Mouse (Mus musculus) bone marrow, adult 2 months (tissue): ENCODE data around the gene Strap. TPM values are rescaled to one million over a fixed set of nuclear protein-coding genes. Genes with fewer than 3 reads are reported as not detected.

Source experiments
- H3K27ac ChIP-seq: fragments of 200-500 bp; 2 replicates; pipeline ENCODE4 v1.5.1; 2012; ENCODE audit warnings: low read depth, mild to moderate bottlenecking, control low read depth, inconsistent platforms, low read length; ENCODE audit not compliant: control insufficient read depth, poor library complexity, insufficient read depth
- H3K4me1 ChIP-seq: fragments of 200-500 bp; 2 replicates; pipeline ENCODE4 v1.6.1; 2011; ENCODE audit warnings: low read length; ENCODE audit not compliant: control insufficient read depth, insufficient read depth
- H3K4me3 ChIP-seq: fragments of 200-500 bp; replicated peaks from 2 replicates; pipeline ENCODE3; 2011; ENCODE audit warnings: mild to moderate bottlenecking, low read depth, low read length, control low read depth; ENCODE audit not compliant: control insufficient read depth
- CTCF ChIP-seq: fragments of 200-500 bp; IDR thresholded peaks from 2 replicates; pipeline ENCODE4 v1.5.1; 2011; ENCODE audit warnings: low read length, control low read depth; ENCODE audit not compliant: control insufficient read depth, insufficient read depth
- POLR2A ChIP-seq: fragments of 200-500 bp; IDR thresholded peaks from 2 replicates; pipeline ENCODE4 v1.6.1; 2011; ENCODE audit warnings: low read depth, mild to moderate bottlenecking, control low read depth, low read length, borderline replicate concordance; ENCODE audit not compliant: control insufficient read depth
- WGBS: fragments of 180-500 bp; shearing (Covaris S2); methylation state at CpG from one replicate; pipeline ENCODE4 v1.1.7; 2018; 5-methylcytosine and 5-hydroxymethylcytosine counted together
- polyA plus RNA-seq: library from polyadenylated mRNA; stranded (reverse); fragments of >200 nt; gene quantifications from 2 replicates; pipeline ENCODE4 v1.2.4, GENCODE M21; 2011; ENCODE audit warnings: low replicate concordance; ENCODE audit not compliant: missing spikeins, insufficient read depth, insufficient read length

The Strap gene
- polyA plus RNA-seq, 1 experiment, result 43.6 TPM

- Histone ChIP-seq H3K4me3 (no peak overlapping the region), H3K4me1 (no peaks in the 10 kb centered on the region; the same call in 1 of the 2 replicates), H3K27ac (no peak overlapping the region)
- WGBS, result 78% methylated on average over 4 of the region's 4 CpGs
- TF ChIP-seq CTCF (no peak), POLR2A (no peak)
These were observed 9.8 kb downstream of the Strap start for GRCm38 (mm10) chr6:137744700-137745099.

GRCm38 (mm10) chr6:137747174-137747928, 12.5 kb downstream of the Strap start:
- WGBS, result 53% methylated on average over 5 of the region's 5 CpGs
- no peak overlapping the region for H3K4me3 ChIP-seq
- H3K27ac ChIP-seq, result no peak overlapping the region
- H3K4me1 ChIP-seq, result no peaks in the 10 kb centered on the region
- no peak for TF ChIP-seq POLR2A
- peak; percentile 35; the same call in 1 of the 2 replicates for TF ChIP-seq CTCF

DNA sequence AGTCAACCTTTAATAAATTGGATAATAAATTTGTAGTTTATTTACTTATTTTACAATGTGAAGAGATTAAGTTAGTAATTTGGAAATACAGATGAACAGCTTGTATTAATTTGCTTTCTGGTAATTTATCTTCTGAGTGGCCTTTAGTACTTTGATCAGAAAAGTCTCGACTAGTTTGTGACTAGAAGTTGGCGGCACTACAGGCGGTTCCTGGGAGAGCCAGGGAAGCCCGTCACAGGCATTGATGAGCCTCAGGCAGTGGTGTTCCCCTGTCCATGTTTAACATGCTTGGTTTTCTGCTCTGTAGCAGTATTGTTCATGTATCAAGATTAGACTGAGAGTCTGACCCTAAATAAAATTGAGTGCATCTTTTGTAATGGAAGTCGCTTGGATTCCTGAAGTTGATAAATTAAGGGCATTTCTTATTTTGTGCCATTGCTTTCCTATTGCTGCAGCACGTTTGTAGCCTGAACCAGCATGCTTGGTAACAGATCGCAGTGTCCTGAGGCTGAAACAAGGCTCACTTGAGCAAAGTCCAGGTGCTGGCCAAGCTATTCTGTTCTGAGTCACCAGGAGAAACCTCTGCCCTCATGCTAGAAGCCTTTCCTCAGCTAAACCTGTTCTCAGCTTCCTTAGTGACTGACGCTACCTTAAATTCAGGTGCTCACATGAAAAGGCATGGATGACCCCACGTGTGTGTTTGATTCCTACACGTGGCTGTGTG, 16.8 kb downstream of the Strap start:
- 87% methylated on average over 10 of the region's 10 CpGs for WGBS
- Histone ChIP-seq H3K27ac (no peak overlapping the region), H3K4me3 (no peak overlapping the region), H3K4me1 (no peaks in the 10 kb centered on the region)
- TF ChIP-seq CTCF, result no peak
- TF ChIP-seq POLR2A, result no peak

DNA sequence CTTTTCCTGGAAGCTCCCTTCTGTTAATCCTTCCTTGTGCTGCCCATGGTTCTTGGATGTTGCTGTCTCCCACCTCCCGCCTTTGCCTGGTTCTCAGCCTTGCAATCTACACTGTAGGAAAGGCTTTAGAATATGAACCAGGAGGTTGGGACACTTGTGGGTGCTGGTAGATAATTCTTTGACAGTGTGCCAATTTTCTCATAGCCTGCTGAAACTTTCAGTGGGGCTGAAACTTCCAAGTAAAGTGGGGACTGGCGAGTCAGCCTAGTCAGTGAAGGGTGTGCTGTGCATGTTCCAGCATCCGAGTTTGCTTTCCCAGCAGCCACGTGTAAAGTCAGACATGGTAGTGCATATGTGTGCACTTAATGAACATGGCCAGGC, 17.4 kb downstream of the Strap start:
- WGBS, result 70% methylated on average over 4 of the region's 4 CpGs
- H3K27ac ChIP-seq, result no peak overlapping the region
- no peak overlapping the region for H3K4me3 ChIP-seq
- TF ChIP-seq POLR2A (no peak), CTCF (no peak)
- no peaks in the 10 kb centered on the region for H3K4me1 ChIP-seq

- peak within 1 kb of the TSS; percentile 77 for H3K4me3 ChIP-seq
- WGBS, result 17% methylated on average over 26 of the region's 26 CpGs
- no peaks in the 10 kb centered on the region for H3K4me1 ChIP-seq
- peak within 1 kb of the TSS; percentile 38 for H3K27ac ChIP-seq
- no peak for TF ChIP-seq CTCF
- TF ChIP-seq POLR2A, result peak; percentile 86; the same call in 1 of the 2 replicates
These were observed 19.4 kb downstream of the Strap start, which contains the start of gene Dera for GRCm38 (mm10) chr6:137754056-137754856. Dera (plus strand) TSS chr6:137754546.

GRCm38 (mm10) chr6:137754857-137755232, 20.0 kb downstream of the Strap start:
- Histone ChIP-seq H3K4me3 (peak overlapping the region; percentile 77), H3K4me1 (no peaks in the 10 kb centered on the region), H3K27ac (peak overlapping the region; percentile 38; the same call in 1 of the 2 replicates)
- WGBS, result 1% methylated on average over 8 of the region's 8 CpGs
- TF ChIP-seq POLR2A, result no peak

DNA sequence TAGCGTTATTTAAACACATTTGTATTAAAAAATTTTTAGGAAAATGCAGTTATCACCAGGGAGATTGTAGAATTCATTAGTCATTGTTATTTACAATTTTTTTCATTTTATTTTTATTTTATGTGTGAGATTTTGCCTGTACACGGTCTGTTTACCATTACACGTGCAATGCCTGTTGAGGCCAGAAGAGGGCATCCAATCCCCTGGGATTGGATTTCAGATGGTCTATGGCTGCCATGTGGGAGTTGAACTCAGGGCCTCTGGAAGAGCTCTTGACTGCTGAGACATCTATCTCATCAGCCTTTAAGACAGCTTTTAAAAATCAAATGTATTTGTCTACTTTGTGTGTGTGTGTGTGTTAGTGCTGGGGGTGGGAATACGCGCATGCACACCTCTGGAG, 21.4 kb downstream of the Strap start:
- Histone ChIP-seq H3K4me3 (no peak overlapping the region), H3K4me1 (no peaks in the 10 kb centered on the region), H3K27ac (no peak overlapping the region)
- WGBS, result 61% methylated on average over 5 of the region's 5 CpGs
- TF ChIP-seq CTCF (peak; percentile 37; the same call in 1 of the 2 replicates), POLR2A (no peak)

GRCm38 (mm10) chr6:137757891-137758290, 23.0 kb downstream of the Strap start:
- 90% methylated on average over 1 of the region's 1 CpGs for WGBS
- Histone ChIP-seq H3K4me1 (no peaks in the 10 kb centered on the region), H3K4me3 (no peak overlapping the region), H3K27ac (no peak overlapping the region)
- TF ChIP-seq POLR2A (no peak), CTCF (no peak)
